Mouse (Mus musculus): ENCODE measurements at regions not wholly inside any gene's neighbourhood (a gene's known extent, or its start where the extent isn't known, plus 50 kb on each side); places are given as distances from the start of the nearest gene placed in this dataset.

GRCm38 (mm10) chr17:64382894-64383293, 51.2 kb upstream of the Pja2 start:
- Histone ChIP-seq H3K4me1 (no peaks in the 10 kb centered on the region), H3K36me3 (replicated peaks) (no peaks in the 10 kb centered on the region), H3K27me3 (replicated peaks; ENCODE audit: low read depth, poor library complexity, severe bottlenecking) (no peaks in the 10 kb centered on the region), H3K27ac (replicated peaks) (no peak overlapping the region), H3K4me3 (no peak overlapping the region), H3K9me3 (no peaks in the 10 kb centered on the region)
- 76% methylated on average over 6 of the region's 6 CpGs for WGBS
- no peak for DNase-seq (ENCODE audit: low spot score)

- DNase-seq (ENCODE audit: low spot score), result no peak
- Histone ChIP-seq H3K27ac (replicated peaks) (no peak overlapping the region), H3K4me3 (no peak overlapping the region), H3K27me3 (replicated peaks; ENCODE audit: low read depth, poor library complexity, severe bottlenecking) (no peaks in the 10 kb centered on the region), H3K36me3 (replicated peaks) (no peaks in the 10 kb centered on the region), H3K4me1 (no peaks in the 10 kb centered on the region), H3K9me3 (no peaks in the 10 kb centered on the region)
- 93% methylated on average over 11 of the region's 11 CpGs for WGBS
Measured at GRCm38 (mm10) chr17:64383600-64383999, 51.9 kb upstream of the Pja2 start.

DNA sequence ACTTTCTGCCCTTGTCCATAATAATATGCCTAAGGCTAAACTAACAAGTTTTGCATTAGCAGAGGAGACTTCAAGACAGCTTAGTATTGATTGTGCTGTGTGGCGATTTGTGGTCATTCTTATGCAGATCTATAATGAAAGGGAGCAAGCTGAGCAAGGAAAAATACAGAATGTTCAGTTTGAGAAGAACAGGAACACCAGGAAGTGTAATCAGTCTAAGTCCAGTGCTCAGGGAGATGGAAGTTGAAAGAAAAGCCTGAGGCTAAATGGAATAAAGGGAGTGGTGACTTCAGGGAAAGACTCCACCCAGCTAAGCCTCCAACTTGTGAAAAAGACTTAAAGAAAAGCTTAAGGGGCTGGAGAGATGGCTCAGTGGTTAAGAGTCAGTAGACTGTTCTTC, 58.6 kb upstream of the Pja2 start:
- 89% methylated on average over 1 of the region's 1 CpGs for WGBS
- DNase-seq (ENCODE audit: low spot score), result no peak
- no peak overlapping the region for H3K4me3 ChIP-seq

DNA sequence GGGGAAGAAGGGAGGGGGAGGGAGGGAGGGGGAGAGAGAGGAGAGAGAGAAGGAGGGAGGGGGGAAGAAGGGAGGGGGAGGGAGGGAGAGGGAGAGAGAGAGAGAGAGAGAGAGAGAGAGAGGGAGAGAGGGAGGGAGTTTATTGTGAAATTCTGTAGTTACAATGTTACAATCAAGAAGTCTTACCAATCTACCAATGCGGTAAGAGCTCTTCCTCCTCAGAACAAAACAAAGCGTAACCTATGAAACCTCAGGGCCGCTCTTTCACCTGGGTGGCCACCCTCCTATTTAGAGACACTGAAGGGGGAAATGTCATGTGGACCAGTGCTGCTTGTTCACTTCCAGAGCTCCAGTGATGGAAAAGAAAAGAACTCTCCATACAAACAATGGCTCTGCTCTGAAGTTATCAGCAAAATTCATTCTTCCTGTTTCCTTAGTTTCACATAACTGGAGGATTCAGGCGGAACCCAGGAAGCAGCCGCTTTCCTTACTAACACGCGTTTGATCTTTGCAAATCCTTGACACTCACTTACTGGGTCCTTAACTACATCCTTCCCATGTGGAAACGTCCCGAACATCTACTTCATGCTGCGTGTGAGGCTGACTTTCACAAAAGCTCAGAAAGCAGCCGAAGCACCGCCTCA, 65.7 kb upstream of the Pja2 start:
- no peaks in the 10 kb centered on the region for H3K36me3 ChIP-seq (replicated peaks)
- no peaks in the 10 kb centered on the region for H3K27me3 ChIP-seq (replicated peaks; ENCODE audit: low read depth, poor library complexity, severe bottlenecking)
- H3K4me1 ChIP-seq, result 0 out of 2 replicates have a peak, but pooled peaks cover 6% of the 10 kb centered on the region
- H3K27ac ChIP-seq (replicated peaks), result no peak overlapping the region
- no peak overlapping the region for H3K4me3 ChIP-seq
- no peaks in the 10 kb centered on the region for H3K9me3 ChIP-seq
- 58% methylated on average over 12 of the region's 12 CpGs for WGBS
- no peak for DNase-seq (ENCODE audit: low spot score)

More for the DNA sequence above, 58.6 kb upstream of the Pja2 start:
- Histone ChIP-seq H3K27me3 (replicated peaks; ENCODE audit: low read depth, poor library complexity, severe bottlenecking) (no peaks in the 10 kb centered on the region), H3K36me3 (replicated peaks) (no peaks in the 10 kb centered on the region), H3K4me1 (0 out of 2 replicates have a peak, but pooled peaks cover 2% of the 10 kb centered on the region), H3K27ac (replicated peaks) (no peak overlapping the region), H3K9me3 (0 out of 2 replicates have a peak, but pooled peaks cover 2% of the 10 kb centered on the region)

DNA sequence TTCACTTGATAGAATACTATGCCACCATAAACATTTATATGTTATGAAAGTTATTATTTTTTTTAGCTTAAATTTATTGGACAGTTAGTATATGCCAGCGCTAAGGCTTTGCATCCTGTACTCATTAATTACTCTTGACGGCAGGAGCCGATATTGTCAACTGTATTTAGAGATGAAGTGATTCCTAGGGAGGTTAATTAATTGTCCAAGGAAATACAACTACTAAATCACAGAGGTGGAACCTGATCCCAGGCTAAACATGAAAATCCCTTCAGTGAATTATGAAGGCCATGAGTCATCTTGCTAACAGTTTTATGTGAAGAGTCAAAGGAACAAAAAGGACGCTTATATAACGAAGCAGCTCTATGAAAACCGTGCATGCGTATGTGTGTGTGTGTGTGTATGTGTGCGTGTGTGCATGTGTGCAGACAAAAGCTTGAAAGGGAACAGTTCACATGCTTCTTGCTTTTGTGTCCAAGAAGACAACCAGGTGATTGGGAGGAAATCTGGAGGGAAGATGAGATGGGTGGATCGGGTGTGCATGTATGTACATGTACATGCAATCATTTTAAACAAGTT, 66.5 kb upstream of the Pja2 start:
- Histone ChIP-seq H3K27me3 (replicated peaks; ENCODE audit: low read depth, poor library complexity, severe bottlenecking) (no peaks in the 10 kb centered on the region), H3K4me1 (0 out of 2 replicates have a peak, but pooled peaks cover 6% of the 10 kb centered on the region), H3K27ac (replicated peaks) (no peak overlapping the region), H3K36me3 (replicated peaks) (no peaks in the 10 kb centered on the region), H3K9me3 (no peaks in the 10 kb centered on the region), H3K4me3 (no peak overlapping the region)
- WGBS, result 88% methylated on average over 9 of the region's 9 CpGs
- no peak for DNase-seq (ENCODE audit: low spot score)

- no peak for DNase-seq (ENCODE audit: low spot score)
- no peak overlapping the region for H3K27ac ChIP-seq (replicated peaks)
- H3K4me1 ChIP-seq, result 0 out of 2 replicates have a peak, but pooled peaks cover 6% of the 10 kb centered on the region
- H3K4me3 ChIP-seq, result no peak overlapping the region
- H3K36me3 ChIP-seq (replicated peaks), result no peaks in the 10 kb centered on the region
- H3K9me3 ChIP-seq, result no peaks in the 10 kb centered on the region
- 73% methylated on average over 3 of the region's 3 CpGs for WGBS
- no peaks in the 10 kb centered on the region for H3K27me3 ChIP-seq (replicated peaks; ENCODE audit: low read depth, poor library complexity, severe bottlenecking)
Measured at GRCm38 (mm10) chr17:64398708-64399107, 67.0 kb upstream of the Pja2 start.

- 79% methylated on average over 5 of the region's 5 CpGs for WGBS
- no peak for DNase-seq (ENCODE audit: low spot score)
- no peaks in the 10 kb centered on the region for H3K27me3 ChIP-seq (replicated peaks; ENCODE audit: low read depth, poor library complexity, severe bottlenecking)
Measured at GRCm38 (mm10) chr17:64406742-64407254, 75.1 kb upstream of the Pja2 start.

GRCm38 (mm10) chr17:64407255-64408011, 75.7 kb upstream of the Pja2 start:
- H3K27ac ChIP-seq (replicated peaks), result peak overlapping the region; percentile 57
- no peaks in the 10 kb centered on the region for H3K36me3 ChIP-seq (replicated peaks)
- WGBS, result 52% methylated on average over 13 of the region's 13 CpGs
- DNase-seq (ENCODE audit: low spot score), result peak; percentile 43
- H3K9me3 ChIP-seq, result no peaks in the 10 kb centered on the region
- H3K27me3 ChIP-seq (replicated peaks; ENCODE audit: low read depth, poor library complexity, severe bottlenecking), result no peaks in the 10 kb centered on the region
- peaks cover 11% of the 10 kb centered on the region for H3K4me1 ChIP-seq
- H3K4me3 ChIP-seq, result no peak overlapping the region

More at GRCm38 (mm10) chr17:64406742-64407254, 75.1 kb upstream of the Pja2 start:
- H3K27ac ChIP-seq (replicated peaks), result no peak overlapping the region
- no peak overlapping the region for H3K4me3 ChIP-seq
- no peaks in the 10 kb centered on the region for H3K36me3 ChIP-seq (replicated peaks)
- H3K9me3 ChIP-seq, result no peaks in the 10 kb centered on the region
- H3K4me1 ChIP-seq, result peaks cover 11% of the 10 kb centered on the region

DNA sequence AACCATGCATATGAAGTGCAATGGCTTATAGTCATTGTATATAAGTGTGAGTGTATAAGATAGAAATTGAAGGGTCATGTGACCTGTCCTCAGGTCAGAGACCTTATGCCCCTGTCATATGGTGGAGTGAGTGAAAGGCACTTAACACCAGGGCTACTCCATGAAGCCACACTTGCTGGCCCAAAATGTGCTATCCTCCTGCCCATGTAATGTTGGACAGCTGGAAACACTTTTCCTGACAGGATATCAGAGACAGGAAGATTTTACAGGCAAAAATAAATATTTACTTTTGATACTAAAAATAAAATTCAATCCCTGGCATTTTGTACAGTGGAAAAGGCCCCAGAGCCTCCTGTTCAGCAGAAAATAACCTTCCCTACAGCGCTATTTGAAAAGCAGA, 94.1 kb upstream of the Pja2 start:
- 79% methylated on average over 1 of the region's 1 CpGs for WGBS
- H3K27me3 ChIP-seq (replicated peaks; ENCODE audit: low read depth, poor library complexity, severe bottlenecking), result no peaks in the 10 kb centered on the region

GRCm38 (mm10) chr17:64426536-64426935, 94.8 kb upstream of the Pja2 start:
- Histone ChIP-seq H3K27me3 (replicated peaks; ENCODE audit: low read depth, poor library complexity, severe bottlenecking) (no peaks in the 10 kb centered on the region), H3K4me3 (no peak overlapping the region), H3K4me1 (peaks cover 16% of the 10 kb centered on the region), H3K36me3 (replicated peaks) (no peaks in the 10 kb centered on the region), H3K27ac (replicated peaks) (no peak overlapping the region), H3K9me3 (no peaks in the 10 kb centered on the region)
- WGBS, result 57% methylated on average over 5 of the region's 5 CpGs
- DNase-seq (ENCODE audit: low spot score), result no peak

More for the DNA sequence above, 94.1 kb upstream of the Pja2 start:
- H3K27ac ChIP-seq (replicated peaks), result no peak overlapping the region; the same call in 1 of the 2 replicates
- DNase-seq (ENCODE audit: low spot score), result no peak
- H3K4me3 ChIP-seq, result no peak overlapping the region
- no peaks in the 10 kb centered on the region for H3K36me3 ChIP-seq (replicated peaks)
- H3K9me3 ChIP-seq, result no peaks in the 10 kb centered on the region
- peaks cover 16% of the 10 kb centered on the region for H3K4me1 ChIP-seq

DNA sequence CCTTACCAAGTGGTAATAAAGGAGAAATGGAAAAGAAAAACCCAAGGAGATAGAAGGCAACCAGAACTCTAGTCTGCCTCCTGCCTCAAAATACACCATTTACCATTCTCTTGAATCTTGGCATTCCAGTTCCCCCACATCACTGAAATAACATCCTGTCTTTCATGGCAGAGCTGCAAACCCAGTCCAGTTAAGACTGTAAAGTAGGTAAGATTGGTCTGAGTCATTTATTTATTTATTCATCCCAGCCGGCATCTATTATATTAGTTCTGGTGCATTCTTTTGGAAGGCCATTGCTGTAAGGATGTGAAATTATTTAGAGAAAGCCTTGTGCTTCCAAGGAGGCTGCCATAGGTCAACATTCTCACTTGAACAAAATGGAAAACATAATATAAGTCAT, 107.9 kb upstream of the Pja2 start:
- WGBS, result 86% methylated on average over 1 of the region's 1 CpGs
- Histone ChIP-seq H3K9me3 (0 out of 2 replicates have a peak, but pooled peaks cover 3% of the 10 kb centered on the region), H3K27ac (replicated peaks) (no peak overlapping the region), H3K4me3 (no peak overlapping the region), H3K36me3 (replicated peaks) (no peaks in the 10 kb centered on the region), H3K27me3 (replicated peaks; ENCODE audit: low read depth, poor library complexity, severe bottlenecking) (no peaks in the 10 kb centered on the region), H3K4me1 (no peaks in the 10 kb centered on the region)
- DNase-seq (ENCODE audit: low spot score), result no peak

DNA sequence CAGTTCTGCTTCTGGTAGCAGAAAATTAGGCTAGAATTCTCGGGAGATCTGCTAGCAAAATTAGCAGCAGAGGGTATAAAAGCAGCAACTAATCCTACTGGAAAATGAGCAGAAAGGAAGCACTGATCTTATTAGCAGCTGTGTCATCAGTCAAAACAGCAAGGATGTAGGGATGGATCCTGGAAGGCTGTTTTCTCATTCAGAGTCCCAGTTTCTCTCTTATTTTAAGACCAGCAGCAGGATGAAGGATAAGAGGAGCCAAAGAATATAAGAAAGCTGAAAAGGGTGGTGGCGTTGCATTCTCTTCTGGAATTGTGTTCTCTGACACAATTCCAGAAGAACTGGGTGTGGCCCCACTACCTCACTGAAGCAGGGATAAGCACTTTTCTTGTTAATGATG, 123.0 kb upstream of the Pja2 start:
- no peaks in the 10 kb centered on the region for H3K27me3 ChIP-seq (replicated peaks; ENCODE audit: low read depth, poor library complexity, severe bottlenecking)
- WGBS, result 64% methylated on average over 2 of the region's 2 CpGs

More for the DNA sequence above, 123.0 kb upstream of the Pja2 start:
- no peaks in the 10 kb centered on the region for H3K4me1 ChIP-seq
- H3K27ac ChIP-seq (replicated peaks), result no peak overlapping the region
- no peak overlapping the region for H3K4me3 ChIP-seq
- H3K9me3 ChIP-seq, result 0 out of 2 replicates have a peak, but pooled peaks cover 2% of the 10 kb centered on the region
- no peak for DNase-seq (ENCODE audit: low spot score)
- H3K36me3 ChIP-seq (replicated peaks), result no peaks in the 10 kb centered on the region

Measured in embryonic facial prominence, embryonic 10.5 days (tissue).